Mouse (Mus musculus) WW6 (cell line): ENCODE results near the gene Cacng4.

Source experiments
- DNase-seq: peaks from one replicate; pipeline ENCODE4 v3.0.0-alpha.2; 2013; ENCODE audit warnings: low read depth, low spot score

Gene Cacng4

GRCm38 (mm10) chr11:107773312-107773711 lies 21.0 kb downstream of the Cacng4 start:
- DNase-seq, result no peak

GRCm38 (mm10) chr11:107772002-107772401 lies 22.4 kb downstream of the Cacng4 start:
- no peak for DNase-seq

- no peak for DNase-seq
Observed at GRCm38 (mm10) chr11:107768361-107768760, 26.0 kb downstream of the Cacng4 start.

GRCm38 (mm10) chr11:107766932-107767331 lies 27.4 kb downstream of the Cacng4 start:
- no peak for DNase-seq

GRCm38 (mm10) chr11:107762688-107763460 lies 31.5 kb downstream of the Cacng4 start:
- DNase-seq, result no peak

GRCm38 (mm10) chr11:107761790-107762500 lies 32.4 kb downstream of the Cacng4 start:
- DNase-seq, result no peak

- DNase-seq, result no peak
Observed at GRCm38 (mm10) chr11:107760001-107760400, 34.4 kb downstream of the Cacng4 start.

GRCm38 (mm10) chr11:107759516-107759915 lies 34.8 kb downstream of the Cacng4 start:
- DNase-seq, result no peak

- no peak for DNase-seq
Observed at GRCm38 (mm10) chr11:107749114-107749513, 45.2 kb downstream of the Cacng4 start.

GRCm38 (mm10) chr11:107748243-107749035 lies 45.9 kb downstream of the Cacng4 start:
- DNase-seq, result no peak

GRCm38 (mm10) chr11:107743100-107743499 lies 51.3 kb downstream of the Cacng4 start:
- no peak for DNase-seq

- no peak for DNase-seq
Observed at GRCm38 (mm10) chr11:107738418-107739099, 55.8 kb downstream of the Cacng4 start.

- no peak for DNase-seq
Observed at GRCm38 (mm10) chr11:107737886-107738285, 56.5 kb downstream of the Cacng4 start.

- DNase-seq, result no peak
Observed at GRCm38 (mm10) chr11:107734133-107734532, 60.2 kb downstream of the Cacng4 start.

GRCm38 (mm10) chr11:107731498-107731897 lies 62.9 kb downstream of the Cacng4 start:
- no peak for DNase-seq

GRCm38 (mm10) chr11:107730940-107731339 lies 63.4 kb downstream of the Cacng4 start:
- DNase-seq, result no peak

GRCm38 (mm10) chr11:107729141-107729540 lies 65.2 kb downstream of the Cacng4 start:
- no peak for DNase-seq

GRCm38 (mm10) chr11:107728073-107728863 lies 66.1 kb downstream of the Cacng4 start:
- no peak for DNase-seq

GRCm38 (mm10) chr11:107724603-107725002 lies 69.8 kb downstream of the Cacng4 start:
- DNase-seq, result no peak

GRCm38 (mm10) chr11:107721057-107721456 lies 73.3 kb downstream of the Cacng4 start:
- DNase-seq, result no peak
